Mouse (Mus musculus) liver, postnatal 0 days (tissue): Measurements from ENCODE around the gene Psen2.

Source experiments
- CTCF ChIP-seq: sonication (generic); IDR thresholded peaks from 2 replicates; pipeline ENCODE4 v1.5.1; 2016; ENCODE audit warnings: antibody characterized with exemption, low read depth
- EP300 ChIP-seq: IDR thresholded peaks from 2 replicates; pipeline ENCODE4 v1.6.1; 2016; ENCODE audit warnings: antibody characterized with exemption, low read depth, mild to moderate bottlenecking

GRCm38 (mm10) chr1:180255294-180256117, 7.7 kb downstream of the Psen2 start:
- TF ChIP-seq CTCF (no peak), EP300 (no peak)
